Mouse (Mus musculus): ENCODE results near the gene Pard6b. TPM values are rescaled to one million over a fixed set of nuclear protein-coding genes. Genes with fewer than 3 reads are reported as not detected.

Pard6b gene
- total and polyA plus RNA-seq, 3 experiments, result 3.9 to 7.6 TPM; not detected in 1

GRCm38 (mm10) chr2:168128211-168128859 is 47.5 kb downstream of the Pard6b start:
- Histone ChIP-seq H3K27ac (ENCODE audit: control insufficient read depth, low read depth, low read length) (no peak overlapping the region), H3K4me3 (ENCODE audit: control insufficient read depth in 1 of 2, insufficient read depth in 1 of 2, low read depth in 2 of 2, low read length in 2 of 2) (no peak overlapping the region), H3K27me3 (ENCODE audit: control insufficient read depth in 1 of 2, insufficient read depth in 2 of 2, low read length in 2 of 2) (no peaks in the 10 kb centered on the region), H3K36me3 (ENCODE audit: control insufficient read depth in 1 of 2, insufficient read depth in 2 of 2, low read length in 2 of 2) (no peaks in the 10 kb centered on the region), H3K79me2 (ENCODE audit: control insufficient read depth, insufficient read depth, low read length, poor library complexity) (no peaks in the 10 kb centered on the region), H3K4me1 (ENCODE audit: control insufficient read depth in 1 of 2, insufficient read depth in 2 of 2, low read length in 2 of 2) (no peaks in the 10 kb centered on the region), H3K9me3 (replicated peaks; ENCODE audit: insufficient read depth, low read length) (no peaks in the 10 kb centered on the region), H3K9ac (ENCODE audit: control insufficient read depth, low read depth, low read length, poor library complexity, severe bottlenecking) (no peak overlapping the region)
- peak; percentile 41 for DNase-seq (ENCODE audit: low read depth, low spot score)
- TF ChIP-seq RAD21 (IDR thresholded peaks at IDR 0.05; ENCODE audit: low read depth, low read length) (0 out of 2 replicates have a peak, but pooled peaks have one; percentile 7), CTCF (IDR thresholded peaks at IDR 0.05 in 2 of 3, conservative IDR thresholded peaks at IDR 0.05 in 1 of 3; ENCODE audit: control insufficient read depth in 1 of 3, insufficient read depth in 1 of 3, low read depth in 2 of 3, low read length in 3 of 3, poor library complexity in 1 of 3, severe bottlenecking in 1 of 3) (peak in 2 of 3 experiments; percentile 40 to 49; a peak in 4 of 6 replicates), GABPA (IDR thresholded peaks at IDR 0.05; ENCODE audit: low read depth, low read length) (no peak), SMC3 (IDR thresholded peaks at IDR 0.05; ENCODE audit: low read depth, low read length) (peak; percentile 31)

DNA sequence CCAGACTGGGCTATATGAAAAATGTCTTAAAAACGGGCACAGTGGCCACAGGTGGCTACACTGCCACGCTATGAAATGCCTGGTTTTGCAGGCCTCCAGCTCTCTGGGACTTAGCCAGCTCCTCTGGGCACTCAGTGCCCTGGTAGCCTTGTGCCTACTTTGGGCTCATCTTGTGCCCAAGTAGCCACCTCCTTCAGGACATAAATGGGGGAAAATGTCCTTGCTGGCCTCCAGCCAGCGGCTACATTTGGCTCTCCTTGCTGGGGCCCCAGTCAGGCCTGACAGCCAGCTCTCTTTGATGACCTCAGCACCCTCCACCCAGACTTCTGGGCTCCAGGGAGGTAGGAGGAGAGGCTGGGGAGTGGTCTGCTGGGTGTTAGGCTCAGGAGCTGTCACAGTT is 49.2 kb downstream of the Pard6b start:
- no peak for DNase-seq (ENCODE audit: low read depth, low spot score)
- Histone ChIP-seq H3K4me1 (ENCODE audit: control insufficient read depth in 1 of 2, insufficient read depth in 2 of 2, low read length in 2 of 2) (no peaks in the 10 kb centered on the region), H3K9me3 (replicated peaks; ENCODE audit: insufficient read depth, low read length) (no peaks in the 10 kb centered on the region), H3K4me3 (ENCODE audit: control insufficient read depth in 1 of 2, insufficient read depth in 1 of 2, low read depth in 2 of 2, low read length in 2 of 2) (no peak overlapping the region), H3K79me2 (ENCODE audit: control insufficient read depth, insufficient read depth, low read length, poor library complexity) (no peaks in the 10 kb centered on the region), H3K9ac (ENCODE audit: control insufficient read depth, low read depth, low read length, poor library complexity, severe bottlenecking) (no peak overlapping the region), H3K27me3 (ENCODE audit: control insufficient read depth in 1 of 2, insufficient read depth in 2 of 2, low read length in 2 of 2) (no peaks in the 10 kb centered on the region), H3K36me3 (ENCODE audit: control insufficient read depth in 1 of 2, insufficient read depth in 2 of 2, low read length in 2 of 2) (no peaks in the 10 kb centered on the region), H3K27ac (ENCODE audit: control insufficient read depth, low read depth, low read length) (no peak overlapping the region)
- TF ChIP-seq CTCF (IDR thresholded peaks at IDR 0.05 in 2 of 3, conservative IDR thresholded peaks at IDR 0.05 in 1 of 3; ENCODE audit: control insufficient read depth in 1 of 3, insufficient read depth in 1 of 3, low read depth in 2 of 3, low read length in 3 of 3, poor library complexity in 1 of 3, severe bottlenecking in 1 of 3) (no peak), KAT2A (conservative IDR thresholded peaks at IDR 0.05; ENCODE audit: low read depth, low read length) (no peak), JUND (IDR thresholded peaks at IDR 0.05; ENCODE audit: low read depth, low read length) (no peak)

- Histone ChIP-seq H3K4me3 (ENCODE audit: control insufficient read depth in 1 of 2, insufficient read depth in 1 of 2, low read depth in 2 of 2, low read length in 2 of 2) (no peak overlapping the region), H3K36me3 (ENCODE audit: control insufficient read depth in 1 of 2, insufficient read depth in 2 of 2, low read length in 2 of 2) (no peaks in the 10 kb centered on the region), H3K27ac (ENCODE audit: control insufficient read depth, low read depth, low read length) (no peak overlapping the region), H3K4me1 (ENCODE audit: control insufficient read depth in 1 of 2, insufficient read depth in 2 of 2, low read length in 2 of 2) (no peaks in the 10 kb centered on the region), H3K9ac (ENCODE audit: control insufficient read depth, low read depth, low read length, poor library complexity, severe bottlenecking) (no peak overlapping the region), H3K27me3 (ENCODE audit: control insufficient read depth in 1 of 2, insufficient read depth in 2 of 2, low read length in 2 of 2) (no peaks in the 10 kb centered on the region), H3K9me3 (replicated peaks; ENCODE audit: insufficient read depth, low read length) (no peaks in the 10 kb centered on the region), H3K79me2 (ENCODE audit: control insufficient read depth, insufficient read depth, low read length, poor library complexity) (no peaks in the 10 kb centered on the region)
- no peak for DNase-seq (ENCODE audit: low read depth, low spot score)
- TF ChIP-seq RAD21 (IDR thresholded peaks at IDR 0.05; ENCODE audit: low read depth, low read length) (no peak), KAT2A (conservative IDR thresholded peaks at IDR 0.05; ENCODE audit: low read depth, low read length) (no peak), CTCF (IDR thresholded peaks at IDR 0.05 in 2 of 3, conservative IDR thresholded peaks at IDR 0.05 in 1 of 3; ENCODE audit: control insufficient read depth in 1 of 3, insufficient read depth in 1 of 3, low read depth in 2 of 3, low read length in 3 of 3, poor library complexity in 1 of 3, severe bottlenecking in 1 of 3) (no peak), MEF2A (IDR thresholded peaks at IDR 0.05; ENCODE audit: extremely low read depth, insufficient replicate concordance, low read depth, low read length, poor library complexity, severe bottlenecking) (no peak), POLR2AphosphoS2 (IDR thresholded peaks at IDR 0.05; ENCODE audit: low read length) (no peak), NRF1 (IDR thresholded peaks at IDR 0.05; ENCODE audit: insufficient read depth, low read depth, low read length, poor library complexity, severe bottlenecking) (no peak), MAFK (IDR thresholded peaks at IDR 0.05; ENCODE audit: borderline replicate concordance, low read depth, low read length) (no peak), TAL1 (IDR thresholded peaks at IDR 0.05; ENCODE audit: low read length) (no peak), E2F4 (IDR thresholded peaks at IDR 0.05; ENCODE audit: borderline replicate concordance, low read depth, low read length) (no peak), ZC3H11A (IDR thresholded peaks at IDR 0.05; ENCODE audit: low read depth, low read length) (no peak), UBTF (IDR thresholded peaks at IDR 0.05; ENCODE audit: borderline replicate concordance, insufficient read depth, low read depth, low read length) (no peak), ZKSCAN1 (IDR thresholded peaks at IDR 0.05; ENCODE audit: low read depth, low read length) (no peak), ZMIZ1 (IDR thresholded peaks at IDR 0.05; ENCODE audit: low read depth, low read length) (no peak), SIN3A (IDR thresholded peaks at IDR 0.05; ENCODE audit: low read length) (no peak), ELF1 (IDR thresholded peaks at IDR 0.05; ENCODE audit: low read depth, low read length) (no peak), CHD1 (IDR thresholded peaks at IDR 0.05; ENCODE audit: low read depth, low read length) (no peak), USF1 (IDR thresholded peaks at IDR 0.05; ENCODE audit: low read depth, low read length) (no peak), MYC (IDR thresholded peaks at IDR 0.05; ENCODE audit: low read depth, low read length) (no peak), BHLHE40 (IDR thresholded peaks at IDR 0.05; ENCODE audit: borderline replicate concordance, low read depth, low read length) (no peak)
Measured at GRCm38 (mm10) chr2:168137161-168137560, 56.4 kb downstream of the Pard6b start.

Measured in MEL (cell line).